Mouse (Mus musculus): ENCODE results near the gene Sumo1.

Gene Sumo1

GRCm38 (mm10) chr1:59549036-59549675, 121.5 kb downstream of the Sumo1 start:
- DNase-seq (ENCODE audit: low read depth) = no peak

- DNase-seq (ENCODE audit: low read depth) = no peak
These were observed 122.1 kb downstream of the Sumo1 start for GRCm38 (mm10) chr1:59548486-59548885.

- peak; percentile 47 for DNase-seq (ENCODE audit: low read depth)
These were observed 126.7 kb downstream of the Sumo1 start for GRCm38 (mm10) chr1:59543911-59544310.

- no peak for DNase-seq (ENCODE audit: low read depth)
These were observed 128.4 kb downstream of the Sumo1 start for GRCm38 (mm10) chr1:59542231-59542630.

GRCm38 (mm10) chr1:59541271-59542020, 129.2 kb downstream of the Sumo1 start:
- no peak for DNase-seq (ENCODE audit: low read depth)

GRCm38 (mm10) chr1:59540537-59541148, 130.0 kb downstream of the Sumo1 start:
- DNase-seq (ENCODE audit: low read depth) = no peak

GRCm38 (mm10) chr1:59538381-59538780, 132.3 kb downstream of the Sumo1 start:
- no peak for DNase-seq (ENCODE audit: low read depth)

Data from 416B (cell line).